Mouse (Mus musculus) MN1 (cell line): ENCODE results near the gene Prdm9.
"Not testable (repeated sequence)": the region's sequence is repeated elsewhere in the genome, so short reads cannot be mapped to it uniquely, and the experiment has no call there.

Source experiments
- DNase-seq: peaks from one replicate; pipeline ENCODE4 v3.0.0-alpha.2; 2016; ENCODE audit warnings: low spot score

Prdm9 gene

GRCm38 (mm10) chr17:15564014-15564927 is at the start of gene Prdm9:
Prdm9 (minus strand) TSS chr17:15564354.
- DNase-seq = peak; percentile 89

- no peak for DNase-seq
These were observed 35.3 kb upstream of the Prdm9 start for GRCm38 (mm10) chr17:15599496-15599895.

- no peak for DNase-seq
These were observed 27.2 kb upstream of the Prdm9 start for GRCm38 (mm10) chr17:15591216-15591881.

- DNase-seq = no peak
These were observed 24.0 kb upstream of the Prdm9 start for GRCm38 (mm10) chr17:15588116-15588515.

GRCm38 (mm10) chr17:15585691-15586090 is 21.5 kb upstream of the Prdm9 start:
- peak; percentile 58 for DNase-seq

GRCm38 (mm10) chr17:15583071-15583470 is 18.9 kb upstream of the Prdm9 start:
- no peak for DNase-seq

- DNase-seq = no peak
These were observed 15.9 kb upstream of the Prdm9 start for GRCm38 (mm10) chr17:15580072-15580447.

GRCm38 (mm10) chr17:15579410-15580071 is 15.4 kb upstream of the Prdm9 start:
- DNase-seq = no peak

- DNase-seq = peak; percentile 22
These were observed 13.1 kb upstream of the Prdm9 start for GRCm38 (mm10) chr17:15577291-15577694.

GRCm38 (mm10) chr17:15575056-15575455 is 10.9 kb upstream of the Prdm9 start:
- no peak for DNase-seq

- DNase-seq = no peak
These were observed 2.8 kb upstream of the Prdm9 start for GRCm38 (mm10) chr17:15566908-15567307.

- DNase-seq = no peak
These were observed 760 bp upstream of the Prdm9 start for GRCm38 (mm10) chr17:15564928-15565300.

- DNase-seq = no peak
These were observed 4.2 kb downstream of the Prdm9 start for GRCm38 (mm10) chr17:15559946-15560345.

GRCm38 (mm10) chr17:15549713-15550112 is 14.4 kb downstream of the Prdm9 start:
- no peak for DNase-seq

- DNase-seq = no peak
These were observed 17.7 kb downstream of the Prdm9 start for GRCm38 (mm10) chr17:15546440-15546839.

- DNase-seq = not testable (repeated sequence)
These were observed 20.3 kb downstream of the Prdm9 start for GRCm38 (mm10) chr17:15543868-15544267.

GRCm38 (mm10) chr17:15540309-15540708 is 23.8 kb downstream of the Prdm9 start:
- DNase-seq = no peak

GRCm38 (mm10) chr17:15536457-15536904 is 27.7 kb downstream of the Prdm9 start:
- peak; percentile 28 for DNase-seq

- DNase-seq = peak; percentile 20
These were observed 28.2 kb downstream of the Prdm9 start for GRCm38 (mm10) chr17:15535943-15536342.

- DNase-seq = peak; percentile 53
These were observed 28.9 kb downstream of the Prdm9 start for GRCm38 (mm10) chr17:15535162-15535800.

GRCm38 (mm10) chr17:15530141-15530540 is 34.0 kb downstream of the Prdm9 start:
- peak; percentile 60 for DNase-seq

GRCm38 (mm10) chr17:15528887-15529286 is 35.3 kb downstream of the Prdm9 start:
- no peak for DNase-seq
